Mouse (Mus musculus): ENCODE results near the gene Zbtb1. TPM values are rescaled to one million over a fixed set of nuclear protein-coding genes. Genes with fewer than 3 reads are reported as not detected.
"Not testable (repeated sequence)": the region's sequence is repeated elsewhere in the genome, so short reads cannot be mapped to it uniquely, and the experiment has no call there.

The Zbtb1 gene
- total RNA-seq, 2 experiments from 2014 or later: 4.1 to 4.7 TPM

DNA sequence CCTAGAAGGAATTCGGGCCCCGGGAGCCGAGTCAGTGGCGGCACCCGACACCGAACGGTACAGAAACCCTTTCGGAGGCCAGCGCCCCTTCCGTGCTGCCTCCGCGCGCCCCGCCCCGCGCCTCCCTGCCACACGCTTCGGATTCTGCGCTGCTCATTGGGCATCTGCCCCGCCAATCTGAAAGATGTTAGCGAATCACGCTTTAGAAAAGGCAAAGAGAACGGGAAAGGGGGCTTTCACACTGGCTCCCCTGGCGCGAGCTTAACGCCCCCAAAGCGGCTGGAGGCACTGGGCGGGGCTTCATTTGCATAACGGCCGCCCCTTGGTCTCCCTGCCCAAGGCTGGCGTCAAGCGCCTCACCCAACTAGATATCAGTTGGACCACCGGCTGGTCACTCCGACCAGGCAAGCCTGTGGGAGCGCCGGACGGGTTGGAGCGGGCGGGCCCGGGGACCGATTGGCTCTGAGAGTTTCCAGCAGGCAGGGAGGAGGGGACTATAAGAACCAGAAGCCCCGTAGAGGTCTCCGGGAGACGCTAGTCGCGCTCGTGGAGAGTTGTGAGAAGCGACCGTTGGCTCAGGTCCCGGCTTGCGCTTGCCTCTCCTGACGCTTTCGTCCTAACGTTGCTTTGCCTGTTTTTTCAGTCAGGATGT lies 33.9 kb downstream of the Zbtb1 start, which contains the start of gene Hspa2:
Gene Hspa2, plus strand, starts transcription at position 291 of the 652 bp plus-strand sequence.
- DNase-seq (ENCODE audit: low spot score in 2 of 2): peak; percentile 99

GRCm38 (mm10) chr12:76404836-76405182 lies 34.7 kb downstream of the Zbtb1 start:
- DNase-seq (ENCODE audit: low spot score in 2 of 2): peak in 1 of 2 experiments; percentile 32

- peak; percentile 16 to 35 for DNase-seq (ENCODE audit: low spot score in 2 of 2)
These were observed 35.3 kb downstream of the Zbtb1 start for GRCm38 (mm10) chr12:76405183-76405970.

DNA sequence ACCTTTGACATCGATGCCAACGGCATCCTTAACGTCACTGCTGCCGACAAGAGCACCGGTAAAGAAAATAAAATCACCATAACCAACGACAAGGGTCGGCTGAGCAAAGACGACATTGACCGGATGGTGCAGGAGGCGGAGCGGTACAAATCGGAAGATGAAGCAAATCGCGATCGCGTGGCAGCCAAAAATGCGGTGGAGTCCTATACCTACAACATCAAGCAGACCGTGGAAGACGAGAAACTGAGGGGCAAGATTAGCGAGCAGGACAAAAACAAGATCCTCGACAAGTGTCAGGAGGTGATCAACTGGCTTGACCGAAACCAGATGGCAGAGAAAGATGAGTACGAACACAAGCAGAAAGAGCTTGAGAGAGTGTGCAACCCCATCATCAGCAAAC lies 35.9 kb downstream of the Zbtb1 start:
- DNase-seq (ENCODE audit: low spot score in 2 of 2): no peak

GRCm38 (mm10) chr12:76407184-76407583 lies 37.1 kb downstream of the Zbtb1 start:
- no peak for DNase-seq (ENCODE audit: low spot score in 2 of 2)

DNA sequence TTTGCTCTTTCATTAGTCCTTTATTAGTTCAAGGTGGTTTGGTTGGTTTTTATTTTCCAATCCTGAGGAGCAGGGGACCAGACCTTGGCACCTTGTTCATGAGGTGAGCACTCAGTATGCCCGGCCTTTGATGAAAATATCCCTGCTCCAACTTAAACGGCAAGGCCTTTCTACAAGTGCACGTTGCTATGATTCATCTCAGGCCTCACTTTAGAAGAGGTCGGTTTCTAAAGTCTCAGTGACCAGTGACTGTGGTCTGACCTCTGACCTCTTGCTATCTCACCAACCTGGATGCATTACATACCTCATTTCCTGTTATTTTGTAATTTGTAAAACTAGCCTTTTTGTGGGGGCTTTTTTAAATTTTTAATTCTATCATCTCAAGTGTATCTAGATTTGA lies 39.1 kb downstream of the Zbtb1 start:
- DNase-seq (ENCODE audit: low spot score in 2 of 2): no peak

GRCm38 (mm10) chr12:76415383-76416010 lies 45.4 kb downstream of the Zbtb1 start:
- no peak for DNase-seq (ENCODE audit: low spot score in 2 of 2)

DNA sequence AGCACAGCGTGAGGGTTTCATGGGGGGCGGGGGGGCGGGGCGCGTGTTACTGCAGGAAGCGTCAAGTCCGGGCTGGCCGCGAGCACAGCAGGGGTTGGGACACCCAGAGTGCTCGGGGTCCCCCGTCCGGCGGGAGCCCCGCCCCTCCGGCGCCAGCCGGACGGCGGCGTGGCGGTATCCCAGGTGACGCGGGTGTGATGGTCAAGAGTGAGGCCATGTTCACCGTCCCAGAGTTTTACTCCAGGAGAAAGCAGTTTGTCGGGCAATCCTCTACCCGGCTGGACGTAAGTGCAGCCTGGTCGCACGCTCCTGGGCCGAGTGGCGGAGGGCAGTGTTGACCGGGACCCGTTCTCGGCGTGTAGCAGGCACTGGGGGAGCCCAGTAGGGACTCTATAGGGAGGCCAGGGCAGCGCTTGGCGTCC lies 47.4 kb downstream of the Zbtb1 start, which contains the start of gene Ppp1r36:
Gene Ppp1r36, plus strand, starts transcription at position 106 of the 422 bp plus-strand sequence.
- no peak for DNase-seq (ENCODE audit: low spot score in 2 of 2)

- no peak for DNase-seq (ENCODE audit: low spot score in 2 of 2)
These were observed 48.3 kb downstream of the Zbtb1 start for GRCm38 (mm10) chr12:76418346-76418745.

DNA sequence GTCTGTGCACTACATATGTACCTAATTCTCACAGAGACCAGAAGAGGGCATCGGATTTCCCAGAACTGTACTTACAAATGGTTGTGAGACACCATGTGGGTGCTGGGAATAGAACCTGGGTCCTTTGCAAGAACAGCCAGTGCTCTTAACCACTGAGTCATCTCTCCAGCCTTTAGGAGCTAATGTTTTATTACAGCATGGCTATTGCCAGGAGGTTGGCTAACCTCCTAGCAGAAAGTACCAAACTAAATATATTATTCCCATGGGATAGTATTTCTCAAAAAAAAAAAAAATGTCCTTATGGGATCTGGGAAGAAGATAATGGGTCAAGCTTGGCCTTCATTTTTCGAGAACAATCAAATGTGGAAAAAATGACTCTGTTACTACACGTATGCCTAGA lies 55.2 kb downstream of the Zbtb1 start:
- no peak for DNase-seq (ENCODE audit: low spot score in 2 of 2)

DNA sequence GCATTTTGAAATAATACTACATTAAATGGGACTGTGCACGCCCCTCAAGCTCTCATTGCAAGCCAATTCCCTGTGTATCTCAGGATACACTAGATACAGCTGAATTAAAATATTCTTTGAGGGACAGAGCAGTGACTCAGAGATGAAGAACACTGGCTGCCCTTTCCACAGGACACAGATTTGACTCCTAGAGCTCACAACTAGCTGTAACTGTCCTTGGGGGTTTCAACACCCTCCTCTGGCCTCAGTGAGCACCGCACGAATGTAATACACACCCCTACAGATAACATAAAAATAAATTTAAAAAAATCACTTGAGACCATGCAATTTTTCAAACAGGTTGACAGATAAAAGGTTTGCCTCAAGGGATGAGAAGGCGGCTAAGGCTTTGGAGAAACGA lies 57.5 kb downstream of the Zbtb1 start:
- DNase-seq (ENCODE audit: low spot score in 2 of 2): peak in 1 of 2 experiments; percentile 14

DNA sequence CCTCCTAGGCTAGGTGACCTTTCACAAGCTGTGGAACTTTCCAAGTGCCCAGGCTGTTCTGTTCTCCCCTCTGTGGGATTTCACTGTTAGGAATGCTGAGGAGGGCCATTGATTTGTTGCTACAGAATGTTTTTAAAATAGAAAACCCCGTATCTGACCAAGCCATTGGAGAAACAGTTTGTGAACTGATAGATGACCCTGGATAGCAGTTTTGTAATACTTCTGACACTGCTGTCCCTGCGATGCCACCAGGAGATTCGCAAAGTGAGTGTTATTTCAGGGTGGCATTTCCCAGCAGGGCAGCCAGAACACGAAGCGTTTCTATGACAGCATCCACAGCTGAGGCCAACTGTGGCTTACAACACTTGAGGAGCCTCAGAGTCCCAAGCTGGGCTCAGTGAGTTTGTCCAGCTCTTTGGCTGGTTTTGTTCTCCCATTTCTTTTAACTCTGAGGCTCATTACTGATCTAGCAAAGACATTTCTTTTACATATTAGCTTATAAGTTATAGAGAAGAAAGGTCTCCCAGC lies 60.9 kb downstream of the Zbtb1 start:
- no peak for DNase-seq (ENCODE audit: low spot score in 2 of 2)

DNA sequence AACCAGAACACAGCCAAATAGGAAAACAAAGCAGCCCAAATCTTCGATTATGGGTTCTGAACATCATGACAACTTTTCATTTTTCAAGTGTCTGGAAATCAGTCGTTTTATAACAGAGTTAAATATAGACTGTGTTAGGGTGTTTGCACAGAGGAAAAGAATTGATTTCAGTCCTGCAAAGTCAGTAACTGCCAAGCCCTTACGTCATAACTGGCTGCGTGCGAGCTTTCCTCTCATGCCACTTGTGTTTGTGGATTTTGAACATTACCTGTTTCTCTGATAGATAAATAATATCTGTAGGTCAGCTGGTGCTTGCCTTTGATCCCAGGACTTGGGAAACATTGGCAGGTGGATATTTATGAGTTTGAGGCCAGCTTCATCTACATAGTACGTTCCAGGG lies 61.4 kb downstream of the Zbtb1 start:
- no peak for DNase-seq (ENCODE audit: low spot score in 2 of 2)

DNA sequence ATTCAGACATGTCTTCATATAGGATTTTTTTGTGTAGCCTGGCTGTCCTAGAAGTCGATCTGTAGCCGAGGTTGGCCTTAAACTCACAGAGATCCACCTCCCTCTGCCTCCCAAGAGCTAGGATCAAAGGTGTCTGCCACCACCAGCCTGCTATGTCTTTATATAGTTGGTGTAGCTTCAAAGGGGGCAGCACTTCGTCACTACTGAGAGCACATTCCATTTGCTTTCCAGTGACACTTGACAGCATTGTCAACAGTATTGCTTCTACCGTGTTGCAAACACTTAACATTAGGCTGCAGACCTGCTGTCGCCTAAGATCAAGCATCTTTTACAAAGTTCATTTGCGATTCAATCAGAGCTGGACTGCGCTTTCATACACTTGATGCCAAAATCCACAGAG lies 64.0 kb downstream of the Zbtb1 start:
- no peak for DNase-seq (ENCODE audit: low spot score in 2 of 2)

- DNase-seq (ENCODE audit: low spot score in 2 of 2): no peak
These were observed 65.0 kb downstream of the Zbtb1 start for GRCm38 (mm10) chr12:76435084-76435483.

DNA sequence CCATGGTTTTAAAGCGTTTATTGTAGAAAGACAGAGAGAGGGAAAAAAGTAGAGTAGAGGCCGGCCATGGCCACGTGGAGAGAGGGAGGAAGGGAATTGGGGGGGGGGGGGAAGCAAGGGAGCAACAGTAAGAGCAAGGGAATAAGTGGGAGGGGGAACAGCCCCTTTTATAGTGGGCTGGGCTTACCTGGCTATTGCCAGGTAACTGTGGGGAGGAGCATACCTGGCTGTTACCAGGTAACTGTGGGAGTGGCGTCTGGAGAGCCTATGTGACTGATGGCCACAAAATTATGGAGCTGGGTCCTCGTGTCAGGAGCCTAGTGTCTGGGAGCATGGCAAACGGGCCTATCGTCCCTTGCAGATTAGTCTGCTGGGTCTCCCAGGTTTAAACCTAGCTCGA lies 65.5 kb downstream of the Zbtb1 start:
- no peak for DNase-seq (ENCODE audit: low spot score in 2 of 2)

- DNase-seq (ENCODE audit: low spot score in 2 of 2): not testable (repeated sequence)
These were observed 73.4 kb downstream of the Zbtb1 start for GRCm38 (mm10) chr12:76443488-76443887.

DNA sequence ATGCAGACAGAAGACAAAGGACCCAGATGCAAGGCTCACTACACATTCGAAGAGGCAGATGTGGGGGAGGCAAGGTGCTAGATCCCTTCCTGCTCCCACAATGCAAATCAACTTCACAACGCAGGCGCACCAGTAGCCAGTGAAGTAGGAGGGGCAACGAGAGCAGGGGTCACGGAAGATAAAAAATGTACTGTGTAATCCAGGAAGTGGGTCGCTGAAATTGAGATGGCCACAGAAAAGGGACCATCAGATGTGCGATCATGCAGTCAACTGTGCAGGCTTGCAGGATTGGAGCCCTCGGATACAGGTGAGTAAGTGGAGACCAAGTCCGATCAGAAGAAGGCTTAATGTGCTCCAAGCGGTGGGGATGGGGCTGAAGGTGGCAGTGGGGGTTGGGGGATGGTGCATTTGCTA lies 74.3 kb downstream of the Zbtb1 start:
- DNase-seq (ENCODE audit: low spot score in 2 of 2): no peak

DNA sequence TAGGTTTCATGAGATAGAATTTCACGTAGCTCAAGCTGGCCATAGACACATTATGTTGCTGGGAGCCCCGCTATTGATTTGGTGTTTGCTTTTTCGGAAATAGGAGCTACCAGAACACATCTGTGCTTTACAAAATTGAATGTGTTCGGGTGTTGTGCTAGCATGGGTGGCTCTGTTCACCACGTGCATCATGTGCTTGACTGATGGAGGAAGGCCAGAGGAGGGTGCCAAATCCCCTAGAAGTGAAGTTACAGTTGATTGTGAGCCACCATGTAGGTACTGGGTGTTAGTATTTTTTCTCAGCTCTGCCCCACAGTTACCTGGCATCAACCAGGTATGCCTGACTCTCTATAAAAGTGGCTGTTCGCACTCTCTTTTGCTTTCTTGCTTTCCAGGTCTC lies 74.8 kb downstream of the Zbtb1 start:
- no peak for DNase-seq (ENCODE audit: low spot score in 2 of 2)

DNA sequence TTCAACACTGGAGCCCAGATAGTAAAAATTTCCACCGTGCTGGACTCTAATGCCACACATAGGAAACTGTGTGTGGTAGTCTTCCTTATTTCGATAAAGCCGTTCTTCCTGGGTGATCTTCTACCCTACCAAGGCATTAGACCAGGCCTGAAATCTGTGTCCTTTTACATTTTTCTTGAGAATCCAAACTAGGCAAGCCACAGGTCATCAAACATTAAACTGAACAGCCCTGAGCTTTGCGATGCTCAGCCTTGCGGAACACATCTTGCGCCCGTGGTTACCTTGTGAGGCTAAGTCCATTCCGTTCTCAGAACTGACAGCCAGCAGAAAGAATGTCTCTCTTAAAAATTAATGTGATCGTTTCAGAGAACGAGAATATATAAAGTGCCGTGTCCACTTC lies 76.1 kb downstream of the Zbtb1 start:
- no peak for DNase-seq (ENCODE audit: low spot score in 2 of 2)
